Mouse (Mus musculus) heart, postnatal 0 days (tissue): ENCODE results near the gene Znhit6. TPM values are rescaled to one million over a fixed set of nuclear protein-coding genes. Genes with fewer than 3 reads are reported as not detected.

Experiments used
- ATAC-seq: fragments of 200-750 bp; cut with Nextera tagmentation; 2 replicates; pipeline ENCODE4 v1.8.0; 2017; ENCODE audit warnings: low read depth, moderate number of reproducible peaks, moderate library complexity; ENCODE audit not compliant: insufficient read depth
- DNase-seq: peaks from one replicate; pipeline ENCODE4 v3.0.0-alpha.2; 2016; ENCODE audit warnings: low spot score
- H3K27ac ChIP-seq: fragments of 300-500 bp; sonication (generic); 2 replicates; pipeline ENCODE4 v1.5.1; 2014; ENCODE audit warnings: low read depth, mild to moderate bottlenecking
- H3K27me3 ChIP-seq: fragments of 300-500 bp; sonication (generic); 2 replicates; pipeline ENCODE4 v1.6.1; 2014; ENCODE audit warnings: low read length, mixed read lengths; ENCODE audit not compliant: control insufficient read depth, insufficient read depth
- H3K36me3 ChIP-seq: fragments of 300-500 bp; sonication (generic); replicated peaks from 2 replicates; pipeline ENCODE4 v1.6.1; 2014; ENCODE audit warnings: low read length, mixed read lengths; ENCODE audit not compliant: control insufficient read depth, insufficient read depth
- H3K4me1 ChIP-seq: fragments of 300-500 bp; sonication (generic); 2 replicates; pipeline ENCODE4 v1.6.1; 2014; ENCODE audit warnings: antibody characterized with exemption; ENCODE audit not compliant: control insufficient read depth, insufficient read depth
- H3K4me2 ChIP-seq: fragments of 300-500 bp; sonication (generic); 2 replicates; pipeline ENCODE4 v1.6.1; 2014; ENCODE audit warnings: low read depth, mild to moderate bottlenecking, low read length, moderate library complexity
- H3K4me3 ChIP-seq: fragments of 300-500 bp; sonication (generic); 2 replicates; pipeline ENCODE4 v1.5.1; 2014; ENCODE audit warnings: low read depth, low read length
- H3K9ac ChIP-seq: fragments of 300-500 bp; sonication (generic); replicated peaks from 2 replicates; pipeline ENCODE4 v1.6.1; 2014; ENCODE audit warnings: low read depth, low read length, mixed read lengths
- H3K9me3 ChIP-seq: fragments of 300-500 bp; sonication (generic); replicated peaks from 2 replicates; pipeline ENCODE4 v1.6.1; 2016; ENCODE audit warnings: low read length; ENCODE audit not compliant: control insufficient read depth
- CTCF ChIP-seq: IDR thresholded peaks from 2 replicates; pipeline ENCODE4 v1.5.1; 2016; ENCODE audit warnings: antibody characterized with exemption, control low read depth, low read depth
- EP300 ChIP-seq: IDR thresholded peaks from 2 replicates; pipeline ENCODE4 v1.6.1; 2016; ENCODE audit warnings: antibody characterized with exemption, low read depth
- WGBS: fragments of 180-500 bp; shearing (Covaris S2); extraction: QIAGEN DNeasy Blood & Tissue Kit; methylation state at CpG from one replicate; pipeline ENCODE4 v1.1.7; 2014; 5-methylcytosine and 5-hydroxymethylcytosine counted together
- polyA plus RNA-seq: library from polyadenylated mRNA; unstranded; fragments of >200 nt; fragmentation: Nextera tagmentation; extraction: Ambion mirVana; gene quantifications from 2 replicates; pipeline ENCODE4 v1.2.1, GENCODE M21; 2015
- total RNA-seq: library from RNA; depleted of rRNA; stranded (reverse); fragments of >200 nt; gene quantifications from 2 replicates; pipeline ENCODE4 v1.2.3, GENCODE M21; 2014; ENCODE audit warnings: low replicate concordance

The Znhit6 gene
- total and polyA plus RNA-seq, 2 experiments from 2014 or later: 8.4 to 17.5 TPM

DNA sequence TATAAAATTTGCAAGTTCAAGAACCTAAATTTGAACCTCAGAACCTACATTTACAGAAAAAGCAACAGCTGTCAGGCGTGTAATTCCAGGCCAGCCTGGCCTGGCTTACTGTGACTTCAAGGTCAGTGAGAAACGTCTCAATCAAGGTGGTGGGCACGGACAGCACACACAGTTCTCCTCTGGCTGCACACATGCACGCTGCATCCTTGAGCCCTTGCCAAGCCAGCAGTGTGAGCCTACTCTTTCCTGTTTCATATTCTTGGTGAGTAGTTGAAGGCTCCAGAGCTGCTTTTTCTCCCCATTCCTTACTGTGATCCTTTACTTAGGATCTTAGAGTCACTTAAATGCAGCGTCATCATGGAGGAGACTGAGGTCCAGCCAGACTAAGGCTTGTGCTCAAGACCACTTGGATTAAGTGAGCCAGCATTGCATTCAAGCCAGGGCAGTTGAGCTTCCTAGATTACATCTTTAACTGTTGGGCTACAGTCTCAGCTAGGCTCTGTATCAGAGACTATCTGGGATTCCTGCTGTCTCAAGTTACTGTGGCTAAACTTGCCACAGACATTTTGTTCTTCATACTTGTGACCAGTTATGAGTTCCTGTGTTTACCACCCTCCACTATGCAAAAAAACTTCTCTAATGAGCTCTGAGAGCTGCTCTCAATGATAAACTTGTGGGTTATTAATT, 29.6 kb downstream of the Znhit6 start:
- no peaks in the 10 kb centered on the region for H3K4me1 ChIP-seq
- H3K27me3 ChIP-seq: no peaks in the 10 kb centered on the region
- peaks cover 48% of the 10 kb centered on the region for H3K36me3 ChIP-seq
- no peak overlapping the region for H3K27ac ChIP-seq
- no peak for TF ChIP-seq CTCF
- no peaks in the 10 kb centered on the region for H3K9me3 ChIP-seq
- DNase-seq (no peak), ATAC-seq (no peak)
- no peak overlapping the region for H3K9ac ChIP-seq
- H3K4me2 ChIP-seq: no peak overlapping the region
- 71% methylated on average over 5 of the region's 5 CpGs for WGBS
- H3K4me3 ChIP-seq: no peak overlapping the region

DNA sequence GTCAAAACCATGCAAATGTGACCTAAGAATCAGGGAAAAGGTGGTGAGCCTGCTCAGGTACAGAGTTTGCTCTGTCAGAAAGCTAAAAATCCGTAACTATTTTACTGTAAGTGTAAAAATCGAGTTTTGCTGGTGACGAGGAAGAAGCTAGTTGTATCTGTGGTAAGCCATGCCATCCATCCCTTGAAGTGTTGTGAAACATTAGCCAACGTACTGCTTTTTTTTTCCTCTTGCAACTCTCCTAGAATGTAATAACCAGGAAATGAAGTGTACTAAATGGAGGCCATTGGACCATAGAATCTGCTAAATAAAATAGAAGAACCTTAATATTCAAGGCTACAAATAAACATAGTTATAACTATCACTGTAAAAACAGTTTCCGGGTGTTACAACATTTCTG, 32.3 kb downstream of the Znhit6 start:
- Histone ChIP-seq H3K4me1 (no peaks in the 10 kb centered on the region), H3K36me3 (peaks cover 40% of the 10 kb centered on the region), H3K4me2 (no peak overlapping the region), H3K9ac (no peak overlapping the region), H3K4me3 (no peak overlapping the region), H3K9me3 (no peaks in the 10 kb centered on the region), H3K27me3 (no peaks in the 10 kb centered on the region), H3K27ac (no peak overlapping the region)
- TF ChIP-seq EP300: no peak
- TF ChIP-seq CTCF: no peak
- ATAC-seq (no peak), DNase-seq (no peak)
- 91% methylated on average over 5 of the region's 5 CpGs for WGBS

DNA sequence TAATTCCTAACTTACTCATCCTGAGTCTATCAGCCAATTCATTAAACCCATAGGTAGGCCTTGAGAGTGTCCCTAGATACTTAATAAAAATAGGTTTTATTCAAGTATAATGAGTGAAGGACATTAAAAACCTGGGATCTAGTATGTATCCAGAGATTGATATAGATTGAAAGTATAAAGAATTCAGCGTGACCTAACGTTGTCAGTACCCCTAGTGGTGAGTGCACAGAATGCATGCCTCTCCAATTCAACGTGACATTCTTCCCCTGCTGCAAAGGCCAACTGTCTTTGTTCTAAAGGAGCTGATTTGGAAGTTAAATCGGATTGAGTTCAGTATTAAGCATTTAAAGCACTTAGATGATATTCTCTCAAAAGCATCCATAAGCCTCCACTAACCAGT, 36.7 kb downstream of the Znhit6 start:
- H3K27ac ChIP-seq: no peak overlapping the region
- ATAC-seq: no peak
- no peak overlapping the region for H3K9ac ChIP-seq
- 26% methylated on average over 4 of the region's 4 CpGs for WGBS
- peak; percentile 23 for DNase-seq
- no peaks in the 10 kb centered on the region for H3K27me3 ChIP-seq
- TF ChIP-seq CTCF (peak; percentile 67), EP300 (no peak)
- H3K4me3 ChIP-seq: no peak overlapping the region
- no peaks in the 10 kb centered on the region; the same call in 1 of the 2 replicates for H3K4me1 ChIP-seq
- H3K4me2 ChIP-seq: no peak overlapping the region
- 0 out of 2 replicates have a peak, but pooled peaks cover under 1% of the 10 kb centered on the region for H3K36me3 ChIP-seq
- no peaks in the 10 kb centered on the region for H3K9me3 ChIP-seq

DNA sequence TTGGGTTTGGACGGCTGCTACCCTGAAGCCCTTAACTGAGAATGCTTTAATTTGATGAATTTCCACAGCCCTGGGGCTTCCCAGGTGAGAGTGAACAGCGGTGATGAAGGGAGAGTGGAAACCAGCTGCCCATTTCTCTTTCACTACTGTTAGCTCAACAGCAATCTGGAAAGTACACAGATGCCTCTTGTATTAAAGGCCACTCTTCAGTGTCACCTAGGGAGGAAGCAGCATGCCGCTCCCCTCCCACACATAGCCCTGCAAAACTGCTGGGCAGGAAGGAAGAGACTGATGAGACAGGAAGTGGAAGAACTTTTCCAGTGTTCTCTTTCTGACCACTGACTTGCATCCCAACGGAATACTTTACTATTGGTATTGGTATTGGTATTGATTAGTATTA, 37.2 kb downstream of the Znhit6 start:
- Histone ChIP-seq H3K4me2 (no peak overlapping the region), H3K27ac (no peak overlapping the region), H3K9me3 (no peaks in the 10 kb centered on the region), H3K27me3 (no peaks in the 10 kb centered on the region), H3K9ac (no peak overlapping the region), H3K36me3 (no peaks in the 10 kb centered on the region), H3K4me3 (no peak overlapping the region), H3K4me1 (no peaks in the 10 kb centered on the region; the same call in 1 of the 2 replicates)
- DNase-seq (no peak), ATAC-seq (no peak)
- TF ChIP-seq CTCF: no peak
- no peak for TF ChIP-seq EP300
- WGBS: 75% methylated on average over 4 of the region's 4 CpGs

DNA sequence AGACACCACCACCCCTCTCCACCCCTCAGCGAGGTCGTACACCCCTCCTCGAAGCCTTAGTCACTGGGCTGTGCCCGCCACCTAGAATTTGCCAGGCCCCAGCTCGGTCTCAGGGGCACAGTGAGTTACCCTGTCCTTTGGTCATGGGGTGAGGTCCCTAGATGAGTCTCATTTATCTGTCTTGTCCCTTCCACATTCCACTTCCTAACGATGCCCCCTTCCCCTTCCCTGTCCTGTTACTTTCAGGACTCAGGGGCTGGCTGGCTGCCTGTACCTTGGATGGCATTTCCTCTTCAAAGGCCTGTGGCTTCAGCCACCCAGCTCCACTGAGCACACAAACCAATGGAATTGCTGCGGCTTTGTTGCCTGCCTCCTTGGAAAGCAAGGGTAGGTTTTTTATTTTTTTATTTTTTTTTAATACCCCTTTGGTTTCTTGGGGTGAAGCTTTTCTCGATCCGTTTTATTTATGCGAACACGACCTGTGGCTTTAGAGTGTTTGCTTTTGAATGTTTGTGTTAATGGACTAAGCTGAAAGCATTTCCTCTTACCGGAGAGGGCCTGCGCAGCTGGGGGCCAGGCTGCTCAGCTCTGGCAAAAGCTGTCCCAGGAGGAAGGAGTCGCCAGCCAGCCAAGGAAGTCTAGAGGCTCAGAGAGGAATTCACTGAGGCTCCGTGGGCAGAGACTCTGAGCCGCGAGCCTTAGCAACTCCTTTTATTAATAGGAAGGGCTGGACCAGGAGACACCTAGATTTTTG, 38.5 kb downstream of the Znhit6 start:
- Histone ChIP-seq H3K4me1 (no peaks in the 10 kb centered on the region; the same call in 1 of the 2 replicates), H3K27ac (no peak overlapping the region), H3K36me3 (no peaks in the 10 kb centered on the region), H3K4me3 (no peak overlapping the region), H3K9ac (0 out of 2 replicates have a peak overlapping the region, but pooled peaks have one; percentile 13), H3K4me2 (no peak overlapping the region), H3K27me3 (no peaks in the 10 kb centered on the region), H3K9me3 (no peaks in the 10 kb centered on the region)
- ATAC-seq: peak; percentile 52; the same call in 1 of the 2 replicates
- DNase-seq: peak; percentile 18
- no peak for TF ChIP-seq CTCF
- no peak for TF ChIP-seq EP300
- WGBS: 35% methylated on average over 17 of the region's 17 CpGs
